Mouse (Mus musculus): ENCODE measurements around the gene Wwox.

Gene Wwox

DNA sequence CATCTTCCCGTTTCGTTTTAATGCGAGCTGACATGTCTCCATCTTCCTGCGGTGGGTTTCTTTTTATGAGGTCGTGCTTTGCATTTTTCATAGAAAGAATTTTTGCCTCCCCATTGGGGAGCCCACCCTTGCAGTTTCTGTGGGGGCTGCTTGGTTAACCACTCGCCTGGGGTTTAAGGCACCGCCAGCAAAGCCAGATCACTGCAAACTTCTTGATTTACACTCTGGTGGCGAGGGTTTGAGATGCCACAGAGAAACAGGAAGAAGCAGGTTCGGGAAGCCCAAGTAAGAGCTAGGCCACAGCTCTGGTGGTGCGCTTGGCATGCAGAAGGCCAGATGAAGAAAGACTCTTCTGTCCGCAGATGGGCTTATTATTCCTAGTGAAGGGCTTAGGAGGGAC lies 789.4 kb downstream of the Wwox start:
- no peak for DNase-seq (ENCODE audit: low read depth)

DNA sequence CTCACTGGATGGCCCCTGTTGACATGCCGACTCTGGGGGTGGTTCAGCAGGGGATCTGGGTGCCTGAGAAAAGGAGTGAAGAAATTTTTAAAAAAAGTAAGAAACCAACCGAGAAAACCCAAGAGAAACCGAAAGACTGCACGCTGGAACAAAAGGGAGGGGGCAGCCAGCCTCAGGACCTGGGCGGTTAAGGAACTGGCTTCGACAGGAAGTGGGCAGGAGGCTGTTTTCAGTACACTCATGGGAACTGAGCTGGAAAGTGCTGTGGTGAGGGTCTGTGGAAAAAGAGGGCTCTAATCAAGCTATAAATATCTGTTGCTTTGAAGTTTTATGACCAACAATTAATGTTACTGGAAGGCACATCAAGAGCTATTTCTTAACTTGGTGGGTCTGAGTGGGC lies 794.6 kb downstream of the Wwox start:
- no peak for DNase-seq (ENCODE audit: low read depth)

DNA sequence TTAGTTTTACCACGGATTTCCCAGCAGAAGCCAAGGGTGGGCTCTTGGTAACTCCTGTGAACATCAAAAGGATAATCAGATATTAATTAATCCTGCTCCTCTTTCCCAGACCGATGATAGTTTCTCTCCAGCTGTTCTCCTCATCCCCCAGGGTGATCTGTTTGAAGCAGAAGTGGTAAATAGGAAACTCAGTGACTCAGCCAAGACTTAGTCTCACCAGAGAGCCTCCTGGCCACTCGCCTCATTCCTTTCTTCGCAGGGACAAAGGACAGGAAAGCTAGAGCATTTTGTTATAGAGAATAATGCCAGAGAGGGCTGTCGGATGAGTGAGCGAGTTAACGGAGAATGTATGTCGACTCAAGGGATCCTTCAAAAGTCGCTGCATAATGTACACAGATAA lies 798.1 kb downstream of the Wwox start:
- DNase-seq (ENCODE audit: low read depth), result no peak

DNA sequence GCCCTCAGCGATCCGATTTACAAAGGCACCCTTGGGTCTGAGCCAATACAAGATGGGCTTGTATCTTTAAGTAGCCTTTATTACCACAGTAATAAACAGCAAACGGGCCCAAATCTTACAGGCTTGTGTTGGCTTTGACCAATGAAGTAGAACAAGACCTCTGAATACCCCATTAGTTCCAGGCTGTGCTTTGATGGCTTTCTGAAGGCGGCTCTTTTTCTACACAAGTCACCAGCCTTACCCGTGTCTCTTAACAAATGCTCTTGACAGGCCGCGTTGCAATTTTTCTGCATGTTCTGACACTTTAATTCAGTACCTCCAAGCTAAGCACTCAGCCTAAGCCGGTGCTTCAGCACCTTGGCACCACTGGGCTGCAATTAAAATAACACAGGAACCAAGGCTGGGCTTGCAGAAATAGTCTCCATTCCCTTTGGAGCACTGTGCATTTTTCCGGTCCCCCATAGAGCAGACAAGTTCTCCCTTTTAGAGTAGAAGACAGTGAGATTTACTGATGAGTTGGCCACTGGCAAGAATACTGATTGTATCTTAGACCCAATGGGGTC lies 804.1 kb downstream of the Wwox start:
- DNase-seq (ENCODE audit: low read depth), result no peak

DNA sequence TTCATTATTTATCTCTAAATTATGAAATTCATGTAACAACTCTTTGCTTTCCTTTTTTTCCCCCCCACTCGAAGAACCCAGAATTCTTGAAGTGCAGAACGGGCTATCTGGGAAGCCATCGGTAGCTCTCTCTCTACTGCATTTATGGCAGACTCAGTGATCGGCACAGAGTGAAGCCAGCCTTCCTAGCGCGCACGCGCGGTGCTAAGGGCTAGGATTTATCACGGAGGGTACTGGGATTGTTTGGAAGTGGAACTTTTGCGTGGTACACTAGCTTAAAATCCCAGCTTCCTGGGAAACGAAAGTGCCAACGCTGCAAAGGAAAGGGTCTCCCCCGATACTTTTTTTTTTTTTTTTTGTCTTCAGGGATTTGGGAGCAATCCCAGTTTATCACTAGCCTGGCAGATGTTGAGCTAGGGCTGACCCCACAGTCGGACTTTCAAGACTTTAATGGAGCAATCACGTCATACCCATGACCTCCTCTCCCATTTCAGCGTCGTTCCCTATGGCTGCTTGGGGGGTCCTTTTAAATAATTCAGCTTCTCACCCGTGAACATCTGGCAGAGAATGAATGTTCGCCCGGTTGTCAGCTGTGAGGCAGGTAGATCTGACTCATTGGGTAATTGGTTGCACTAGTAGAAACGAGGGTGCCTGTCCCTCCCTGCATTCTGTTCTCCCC lies 810.4 kb downstream of the Wwox start:
- DNase-seq (ENCODE audit: low read depth), result no peak

DNA sequence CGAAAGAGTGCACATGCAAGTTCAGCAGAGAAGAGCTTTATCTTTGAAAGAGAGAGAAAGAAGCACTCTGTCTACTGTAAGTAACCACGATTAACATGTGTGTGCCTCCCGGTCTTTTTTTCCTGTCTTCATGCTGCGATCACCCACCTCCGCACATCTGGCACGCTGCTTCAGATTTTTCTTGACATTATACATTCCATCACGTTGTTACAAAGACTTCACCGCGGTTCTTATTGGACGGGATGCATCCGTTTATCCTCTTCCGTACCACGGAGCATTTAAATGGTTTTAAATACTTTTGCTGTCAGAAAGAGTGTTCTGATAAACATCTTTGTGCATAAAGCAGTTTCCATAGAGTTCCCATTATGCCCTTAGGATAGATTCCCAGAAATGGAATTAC lies 816.1 kb downstream of the Wwox start:
- DNase-seq (ENCODE audit: low read depth), result no peak

DNA sequence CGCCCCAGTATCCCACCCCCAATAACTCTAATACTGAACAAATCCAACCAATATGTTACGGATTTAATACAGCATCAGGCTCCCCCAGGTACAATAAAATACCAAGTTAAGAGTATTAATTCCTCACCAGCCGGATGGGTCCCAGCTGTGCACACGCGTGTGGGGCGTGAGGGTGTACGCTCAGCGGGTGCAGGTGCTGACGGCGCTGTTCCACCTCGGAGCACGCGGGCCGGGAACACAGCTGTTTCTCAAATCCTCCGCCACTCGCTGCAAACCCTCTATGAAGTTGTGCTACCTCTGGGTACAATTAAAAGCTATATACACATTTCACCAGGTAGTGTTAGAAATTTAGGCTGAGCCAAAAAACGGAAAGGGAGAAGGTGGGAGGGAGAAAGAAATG lies 818.0 kb downstream of the Wwox start:
- DNase-seq (ENCODE audit: low read depth), result no peak

DNA sequence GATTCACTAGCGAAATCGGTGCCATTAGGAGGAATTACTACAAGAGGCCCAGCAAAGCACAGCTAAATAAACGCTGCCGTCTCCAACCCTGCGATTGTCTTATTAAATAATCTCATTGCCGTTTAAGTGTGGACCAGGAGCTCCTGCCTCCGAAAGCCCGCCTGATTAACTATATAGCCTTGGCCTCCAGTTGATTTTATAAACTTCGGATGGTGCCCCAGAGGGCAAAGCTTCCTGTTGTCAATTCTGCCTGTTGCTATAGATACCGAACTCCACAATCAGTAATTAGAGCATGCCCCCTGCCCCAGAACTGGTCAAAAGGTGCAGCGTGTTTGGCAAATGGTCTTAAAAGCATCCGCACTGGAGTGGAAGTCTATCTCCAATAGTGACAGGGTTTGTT lies 820.4 kb downstream of the Wwox start:
- DNase-seq (ENCODE audit: low read depth), result no peak

DNA sequence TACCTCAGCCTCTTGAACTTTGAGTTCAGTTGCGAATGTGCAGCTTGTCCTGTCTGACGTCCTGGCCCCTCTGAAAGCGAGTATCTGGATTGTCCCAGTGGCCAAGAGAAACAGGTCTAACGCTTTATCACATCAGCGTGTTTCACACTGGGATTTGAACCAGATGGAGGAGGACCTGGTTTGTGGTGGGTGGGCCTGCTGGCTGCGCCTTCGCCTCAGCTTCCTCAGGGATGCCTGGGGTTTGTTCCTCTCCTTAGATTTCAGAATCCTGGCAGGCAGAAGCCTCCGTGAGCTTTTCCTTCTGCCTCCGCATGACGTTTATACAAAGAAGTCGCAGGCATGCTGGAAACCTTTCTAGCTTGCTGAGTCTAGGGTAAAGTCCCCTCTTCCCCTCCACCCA lies 827.7 kb downstream of the Wwox start:
- DNase-seq (ENCODE audit: low read depth), result no peak

DNA sequence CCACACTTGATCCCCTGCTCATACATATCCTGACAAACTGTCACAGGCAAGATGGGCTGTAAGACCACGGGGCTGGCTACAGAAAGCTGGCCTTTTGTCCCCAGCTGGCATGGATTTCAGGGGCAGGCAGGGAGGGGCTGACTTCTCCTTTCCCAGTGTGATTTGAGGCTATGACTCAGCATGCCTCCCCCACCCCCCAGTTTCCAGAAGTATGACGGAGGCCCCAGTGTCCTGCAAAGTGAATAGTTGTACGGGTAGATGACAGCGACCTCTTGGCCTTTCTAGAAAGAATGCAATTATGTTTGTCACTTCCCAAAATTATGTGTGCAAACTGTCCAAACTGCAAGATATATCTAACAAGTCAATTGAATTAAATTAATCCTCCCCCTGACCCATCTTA lies 830.1 kb downstream of the Wwox start:
- DNase-seq (ENCODE audit: low read depth), result no peak

DNA sequence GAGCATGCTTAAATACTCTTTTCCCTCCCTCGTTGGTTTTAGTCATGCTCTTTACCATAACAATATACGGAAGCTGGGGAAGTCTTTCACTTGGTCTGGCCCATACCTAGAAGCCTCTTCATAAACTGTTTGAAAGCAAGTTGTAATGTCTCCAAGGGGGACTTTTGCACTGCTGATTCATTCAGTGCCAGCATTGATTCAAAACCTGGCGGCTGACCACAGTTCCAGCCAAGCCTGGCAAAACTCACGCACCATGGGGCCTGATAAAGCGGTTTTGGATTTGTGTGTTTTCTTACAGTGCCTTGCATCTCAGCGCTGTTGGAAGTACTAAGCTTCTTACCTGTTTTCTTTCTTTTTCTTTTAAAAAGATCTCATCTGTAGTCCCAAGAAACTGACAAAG lies 834.5 kb downstream of the Wwox start:
- no peak for DNase-seq (ENCODE audit: low read depth)

DNA sequence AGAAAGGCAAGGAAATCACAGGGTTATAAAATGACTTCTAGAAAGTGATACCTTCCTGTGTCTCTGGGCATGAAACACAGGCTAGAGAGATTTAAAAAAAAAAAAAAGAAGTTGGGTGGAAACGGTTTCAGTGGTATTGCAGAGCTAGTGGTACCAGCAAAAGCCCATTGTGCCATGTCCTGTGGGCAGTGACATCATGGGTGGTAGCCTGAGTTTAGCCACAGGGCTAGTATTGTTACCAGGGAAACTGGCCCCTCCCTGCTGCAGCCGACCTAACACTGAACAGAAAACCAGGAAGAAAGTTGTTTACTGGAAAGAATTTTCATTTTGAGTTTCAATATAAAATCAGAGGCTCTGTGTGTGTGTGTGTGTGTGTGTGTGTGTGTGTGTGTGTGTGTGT lies 836.8 kb downstream of the Wwox start:
- DNase-seq (ENCODE audit: low read depth), result no peak

DNA sequence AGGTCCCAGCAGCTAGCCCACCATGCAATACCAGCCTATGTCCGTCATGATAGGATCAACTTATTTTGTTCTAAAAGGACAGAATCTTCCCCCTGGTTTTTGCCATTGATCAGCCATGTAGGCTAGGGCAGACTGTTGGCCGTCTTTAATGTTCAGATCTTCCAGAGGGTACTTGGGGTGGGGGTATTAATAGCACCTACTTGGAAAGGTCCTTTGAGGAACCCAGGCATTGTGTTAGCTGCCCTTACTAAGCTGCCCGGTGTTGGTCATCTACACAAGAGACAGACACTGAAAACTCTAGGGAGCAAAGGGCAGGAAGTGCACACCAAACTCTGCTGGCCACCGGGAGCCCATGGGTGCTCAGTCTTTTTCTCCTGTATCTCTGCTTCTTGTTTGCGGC lies 838.8 kb downstream of the Wwox start:
- DNase-seq (ENCODE audit: low read depth), result no peak

DNA sequence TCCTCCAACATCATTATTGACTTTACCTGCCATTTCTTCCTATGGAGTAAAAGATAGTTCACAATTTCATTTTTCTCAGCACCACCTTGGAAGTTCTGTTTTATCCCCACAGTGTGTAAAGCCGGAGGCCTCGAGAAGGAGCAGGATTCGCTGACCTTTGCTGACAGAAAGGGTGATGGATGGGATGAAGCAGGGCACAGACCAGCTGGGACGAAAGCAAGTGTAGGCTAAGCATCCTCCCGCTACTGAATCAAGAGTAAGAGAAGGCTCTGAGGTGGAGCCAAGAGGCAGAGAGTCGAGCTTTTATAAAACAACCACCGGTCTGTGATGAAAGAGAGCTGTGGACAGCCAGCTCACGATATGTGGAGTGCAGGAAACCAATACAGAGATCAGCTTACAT lies 850.8 kb downstream of the Wwox start:
- DNase-seq (ENCODE audit: low read depth), result no peak

DNA sequence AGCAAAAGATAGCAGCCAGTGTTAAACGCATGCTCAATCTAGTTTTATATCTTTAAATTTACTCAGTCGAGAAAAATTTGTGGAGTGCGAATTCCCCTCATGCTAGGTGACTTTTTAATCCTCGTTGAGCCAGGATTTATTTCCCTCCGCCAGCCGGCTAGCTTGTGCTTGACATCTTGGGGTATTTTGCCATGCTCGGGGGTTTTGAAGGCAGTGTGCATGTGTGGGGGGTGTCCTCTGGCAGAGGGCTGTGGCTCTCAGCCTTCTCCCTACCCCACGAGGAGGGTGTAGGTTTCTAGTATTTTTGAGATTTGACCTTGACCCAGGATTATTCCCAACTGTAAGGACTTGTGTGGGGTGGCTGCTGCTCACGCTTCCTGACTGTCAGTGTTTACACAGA lies 857.3 kb downstream of the Wwox start:
- no peak for DNase-seq (ENCODE audit: low read depth)

DNA sequence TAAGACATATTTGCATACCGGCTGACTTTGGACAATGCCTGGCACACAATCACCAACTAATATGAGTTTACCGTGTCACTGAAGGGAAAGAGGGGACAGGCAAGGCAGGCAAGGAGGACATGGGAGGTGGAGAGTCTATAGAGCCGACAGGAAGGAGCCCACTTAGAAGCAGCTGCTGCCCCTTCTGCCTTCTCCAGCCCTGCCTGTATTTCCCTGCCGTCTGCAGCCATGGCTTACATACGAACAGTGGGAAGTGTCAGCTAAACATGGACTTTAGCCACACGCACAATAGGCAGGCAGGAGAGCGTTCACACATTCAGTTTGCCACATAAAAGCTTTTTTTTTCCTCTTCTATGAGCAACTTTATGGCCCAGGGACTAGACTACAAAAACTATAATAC lies 863.0 kb downstream of the Wwox start:
- no peak for DNase-seq (ENCODE audit: low read depth)

DNA sequence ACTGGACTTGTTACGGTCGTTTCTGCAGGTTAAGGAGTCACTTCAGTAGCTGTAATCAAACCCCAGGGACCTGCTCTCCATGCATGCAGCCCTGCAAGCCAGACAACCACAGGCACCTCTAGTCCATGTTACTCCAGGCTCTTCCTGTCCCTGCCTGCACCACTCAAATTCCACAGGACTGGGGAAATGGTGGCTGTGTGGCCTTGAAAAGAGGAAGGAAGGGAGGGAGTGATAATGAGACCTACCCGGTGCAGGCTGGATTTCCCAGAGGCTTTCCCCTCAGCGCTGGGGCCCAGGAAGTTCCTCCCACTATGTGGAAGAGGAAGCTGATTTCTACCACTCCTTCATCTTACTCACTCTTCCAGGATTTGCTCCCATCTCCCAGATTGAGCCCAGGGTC lies 868.0 kb downstream of the Wwox start:
- no peak for DNase-seq (ENCODE audit: low read depth)

DNA sequence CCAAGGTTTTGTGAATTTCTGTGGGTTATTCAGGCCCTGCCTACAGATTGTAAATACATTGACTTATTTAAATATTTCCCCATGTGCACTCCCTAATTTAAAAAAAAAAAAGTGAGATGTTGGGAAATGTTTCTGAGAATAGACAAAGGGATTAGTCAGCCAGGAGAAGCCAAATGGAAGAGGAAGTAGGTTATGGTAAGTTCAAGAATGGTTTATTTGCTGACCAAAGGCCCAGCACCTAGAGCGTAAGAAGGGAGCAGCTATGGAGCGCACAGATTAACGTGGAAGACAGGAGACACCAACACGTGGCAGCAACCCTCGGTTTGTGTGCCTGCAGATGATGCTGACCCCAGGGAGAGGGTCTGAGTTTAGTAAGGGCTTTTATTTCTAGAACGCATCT lies 871.5 kb downstream of the Wwox start:
- DNase-seq (ENCODE audit: low read depth), result no peak

DNA sequence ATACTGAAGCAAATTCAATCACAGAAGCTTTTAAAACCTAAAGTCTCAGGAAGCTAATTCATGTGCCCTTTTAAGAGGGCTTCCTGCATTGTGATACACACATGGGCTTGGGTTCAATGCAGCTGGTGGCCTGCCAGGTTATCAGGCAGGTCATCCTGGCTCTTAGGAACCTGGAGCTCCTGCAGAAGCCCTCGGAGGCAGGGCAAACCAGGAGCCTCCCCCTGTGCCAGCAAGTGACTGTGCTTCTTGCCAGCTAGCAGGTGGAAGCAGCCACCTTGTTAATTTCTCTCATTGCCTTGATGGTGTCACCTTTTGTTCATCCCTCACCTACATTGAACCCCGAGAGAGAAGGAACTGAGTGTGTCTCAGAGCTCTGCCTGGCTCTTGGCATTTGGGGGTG lies 872.9 kb downstream of the Wwox start:
- DNase-seq (ENCODE audit: low read depth), result no peak

DNA sequence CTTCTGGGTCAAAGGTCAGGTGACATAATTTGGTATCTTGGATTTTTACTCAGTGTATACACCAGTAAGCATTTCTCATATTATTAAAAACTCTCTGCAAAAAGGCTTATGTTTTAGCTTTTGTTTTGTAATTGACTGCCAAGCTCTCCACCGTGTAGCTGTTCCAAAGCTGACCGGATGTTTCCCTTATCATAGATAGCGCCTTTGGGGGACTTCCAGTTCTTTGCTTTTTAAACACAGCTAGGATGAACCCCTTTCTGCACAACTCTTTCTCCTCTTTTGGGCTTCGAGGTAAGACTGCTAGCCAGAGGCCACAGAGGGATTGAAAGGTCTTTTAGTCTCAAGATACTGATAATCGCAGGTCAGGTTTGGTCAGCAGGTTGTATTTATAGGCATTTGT lies 883.0 kb downstream of the Wwox start:
- no peak for DNase-seq (ENCODE audit: low read depth)

DNA sequence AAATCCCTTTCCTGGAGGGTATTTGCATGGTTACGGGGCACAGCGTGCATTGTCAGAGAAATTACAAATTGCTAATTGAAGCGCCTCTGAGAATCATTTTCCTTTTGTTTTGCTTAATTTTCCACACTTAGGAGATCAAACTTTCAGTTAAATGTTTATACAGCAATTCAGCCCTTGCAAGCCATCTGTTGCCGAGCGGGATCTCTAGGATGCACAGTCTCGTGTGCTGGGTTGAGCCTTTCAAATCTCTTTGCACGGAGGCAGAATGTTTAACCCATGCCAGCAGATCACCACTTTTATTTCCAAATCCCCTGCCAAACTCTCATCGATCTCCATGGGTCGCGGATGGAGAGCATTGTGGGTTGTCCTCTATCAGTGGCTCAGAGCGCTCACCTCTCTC lies 891.2 kb downstream of the Wwox start:
- DNase-seq (ENCODE audit: low read depth), result no peak

DNA sequence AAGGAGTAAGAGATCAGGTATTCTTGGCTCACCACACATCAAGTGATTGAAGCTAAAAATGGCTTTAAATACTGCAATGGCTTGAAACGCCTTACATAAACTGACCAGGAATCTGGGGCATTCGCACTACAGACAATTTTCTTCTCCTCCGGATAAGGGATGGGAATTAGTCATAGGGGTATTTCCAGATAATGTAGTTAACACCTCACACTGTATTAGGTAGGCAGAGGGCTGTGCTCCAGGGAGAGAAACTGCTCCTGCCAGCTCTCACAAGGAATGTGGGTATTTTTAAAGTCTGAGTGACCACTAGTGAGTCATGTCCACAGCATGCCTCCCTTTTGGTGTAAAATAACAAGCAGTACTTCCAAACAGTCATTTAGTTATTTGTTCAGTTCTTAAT lies 894.5 kb downstream of the Wwox start:
- DNase-seq (ENCODE audit: low read depth), result no peak

DNA sequence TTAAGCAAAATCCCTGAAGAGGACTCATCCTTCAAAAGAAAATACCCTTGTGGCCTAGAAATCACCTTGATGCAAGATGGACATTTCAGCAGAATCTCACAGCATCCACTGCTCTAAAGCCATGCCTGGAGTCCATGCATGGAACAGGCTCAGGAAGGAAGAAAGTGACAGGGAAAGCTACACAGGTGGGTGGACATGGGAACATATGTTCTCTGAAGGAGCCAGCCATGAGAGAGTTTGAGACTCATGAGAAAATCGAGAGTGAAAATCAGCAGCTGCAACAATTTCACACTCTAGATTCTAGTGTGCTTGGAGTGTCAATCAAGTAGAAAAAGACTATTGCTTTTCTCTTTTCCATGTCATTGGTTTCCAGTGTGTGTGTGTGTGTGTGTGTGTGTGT lies 896.9 kb downstream of the Wwox start:
- DNase-seq (ENCODE audit: low read depth), result no peak

DNA sequence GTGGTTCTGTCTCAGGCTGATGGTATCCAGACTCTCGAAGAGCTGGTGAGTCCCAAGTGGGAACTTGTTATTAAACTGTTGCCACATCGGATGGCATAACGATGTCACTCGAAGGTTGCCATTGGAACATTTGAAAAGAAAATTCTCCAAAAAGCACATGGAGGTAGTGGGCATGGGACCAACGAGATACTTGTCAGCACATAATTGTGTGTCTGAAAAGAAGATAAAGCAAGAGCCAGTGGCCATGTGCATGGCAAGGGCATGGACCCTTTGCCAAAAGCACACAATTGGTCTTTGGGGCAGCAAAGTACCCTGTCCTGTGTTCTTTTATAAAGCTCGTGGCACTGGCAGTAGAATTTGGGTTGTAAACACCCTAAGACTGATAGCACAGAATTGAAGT lies 909.2 kb downstream of the Wwox start:
- no peak for DNase-seq (ENCODE audit: low read depth)

DNA sequence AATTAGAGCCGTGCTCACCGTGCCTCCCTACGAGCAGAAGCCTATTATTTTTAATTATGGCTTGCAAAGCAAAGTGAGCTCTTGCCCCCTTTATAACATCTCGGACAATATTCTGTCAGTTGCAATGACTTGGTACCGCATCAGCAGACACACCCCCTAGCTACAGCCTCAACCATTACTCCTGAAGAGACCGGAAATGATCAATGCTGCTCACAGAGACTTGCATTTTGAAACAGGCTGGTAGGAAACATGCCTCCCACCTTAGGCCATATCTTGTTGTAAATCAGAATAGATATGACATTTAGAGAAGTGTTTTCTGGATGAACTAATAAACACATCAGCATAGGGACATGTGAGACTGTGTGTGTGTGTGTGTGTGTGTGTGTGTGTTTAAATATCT lies 911.3 kb downstream of the Wwox start:
- no peak for DNase-seq (ENCODE audit: low read depth)
